Mouse (Mus musculus) myocyte (in vitro differentiated cells): ENCODE results near the gene Klrb1b.
"Not testable (repeated sequence)": the region's sequence is repeated elsewhere in the genome, so short reads cannot be mapped to it uniquely, and the experiment has no call there.

Experiments
- CEBPB ChIP-seq: IDR thresholded peaks from 2 replicates; pipeline ENCODE4 v1.6.1; 2011; ENCODE audit warnings: mild to moderate bottlenecking, moderate library complexity; ENCODE audit not compliant: poor library complexity, insufficient read depth, severe bottlenecking
- MAX ChIP-seq: IDR thresholded peaks from one replicate; pipeline ENCODE4 v1.6.1; 2011; ENCODE audit warnings: low read depth, mild to moderate bottlenecking, control low read depth
- MYOG ChIP-seq, 3 experiments: IDR thresholded peaks; one replicate each; pipeline ENCODE4 v1.6.1; 2011; ENCODE audit warnings: control low read depth in 2 of 3, low read depth in 2 of 3, mild to moderate bottlenecking in 2 of 3; ENCODE audit not compliant: insufficient read length in 2 of 3, control insufficient read depth in 1 of 3, insufficient read depth in 1 of 3
- POLR2A ChIP-seq: IDR thresholded peaks from one replicate; pipeline ENCODE4 v1.6.1; 2011; ENCODE audit warnings: low read depth, mild to moderate bottlenecking, control low read depth, moderate library complexity; ENCODE audit not compliant: insufficient read length
- POLR2AphosphoS2 ChIP-seq: IDR thresholded peaks from one replicate; pipeline ENCODE4 v1.6.1; 2011; ENCODE audit warnings: low read depth, control low read depth; ENCODE audit not compliant: insufficient read length
- TCF12 ChIP-seq: IDR thresholded peaks from one replicate; pipeline ENCODE4 v1.6.1; 2011; ENCODE audit warnings: mild to moderate bottlenecking, control low read depth; ENCODE audit not compliant: poor library complexity, insufficient read depth, severe bottlenecking
- TCF3 ChIP-seq: IDR thresholded peaks from one replicate; pipeline ENCODE4 v1.6.1; 2011; ENCODE audit warnings: low read depth, control low read depth; ENCODE audit not compliant: insufficient read length
- USF1 ChIP-seq: IDR thresholded peaks from one replicate; pipeline ENCODE4 v1.6.1; 2011; ENCODE audit warnings: low read depth, mild to moderate bottlenecking, control low read depth, moderate library complexity

- TF ChIP-seq POLR2AphosphoS2; TCF3; MAX; POLR2A; CEBPB; TCF12; USF1; MYOG (IDR thresholded peaks at IDR 0.05; ENCODE audit: control insufficient read depth in 1 of 3, insufficient read depth in 1 of 3, insufficient read length in 2 of 3, low read depth in 2 of 3): not testable (repeated sequence)
These were observed 59.5 kb downstream of the Klrb1b start for GRCm38 (mm10) chr6:128766486-128767254.
